Mouse (Mus musculus) midbrain, embryonic 12.5 days (tissue): ENCODE data around the gene Tex101. TPM values are rescaled to one million over a fixed set of nuclear protein-coding genes. Genes with fewer than 3 reads are reported as not detected.
"Not testable (repeated sequence)": the region's sequence is repeated elsewhere in the genome, so short reads cannot be mapped to it uniquely, and the experiment has no call there.

ENCODE experiments used
- ATAC-seq: fragments of 200-750 bp; cut with Nextera tagmentation; 2 replicates; pipeline ENCODE4 v1.8.0; 2017; ENCODE audit warnings: low read depth, moderate TSS enrichment, moderate library complexity; ENCODE audit not compliant: low FRiP score
- H3K27ac ChIP-seq: fragments of 300-500 bp; sonication (generic); replicated peaks from 2 replicates; pipeline ENCODE4 v1.5.1; 2016; ENCODE audit warnings: mild to moderate bottlenecking
- H3K27me3 ChIP-seq: fragments of 300-500 bp; sonication (generic); 2 replicates; pipeline ENCODE4 v1.6.1; 2016; ENCODE audit warnings: mild to moderate bottlenecking
- H3K36me3 ChIP-seq: fragments of 300-500 bp; sonication (generic); 2 replicates; pipeline ENCODE4 v1.6.1; 2016
- H3K4me1 ChIP-seq: fragments of 300-500 bp; sonication (generic); 2 replicates; pipeline ENCODE4 v1.6.1; 2016
- H3K4me2 ChIP-seq: fragments of 300-500 bp; sonication (generic); replicated peaks from 2 replicates; pipeline ENCODE4 v1.6.1; 2016; ENCODE audit warnings: mild to moderate bottlenecking, moderate library complexity
- H3K4me3 ChIP-seq: fragments of 300-500 bp; sonication (generic); 2 replicates; pipeline ENCODE4 v1.5.1; 2016; ENCODE audit warnings: mild to moderate bottlenecking
- H3K9ac ChIP-seq: fragments of 300-500 bp; sonication (generic); replicated peaks from 2 replicates; pipeline ENCODE4 v1.6.1; 2016; ENCODE audit warnings: mild to moderate bottlenecking, moderate library complexity
- H3K9me3 ChIP-seq: fragments of 300-500 bp; sonication (generic); 2 replicates; pipeline ENCODE4 v1.6.1; 2016; ENCODE audit warnings: mild to moderate bottlenecking
- WGBS: fragments of 180-500 bp; shearing (Covaris S2); methylation state at CpG from one replicate; pipeline ENCODE4 v1.1.7; 2016; 5-methylcytosine and 5-hydroxymethylcytosine counted together
- polyA plus RNA-seq: library from polyadenylated mRNA; unstranded; fragments of >200 nt; fragmentation: Nextera tagmentation; extraction: Ambion mirVana; gene quantifications from 2 replicates; pipeline ENCODE4 v1.2.1, GENCODE M21; 2016

Tex101 gene
- not detected in 2 replicates for polyA plus RNA-seq

GRCm38 (mm10) chr7:24676575-24676974, at the start of gene Tex101:
Tex101 (minus strand) TSS chr7:24676675.
- Histone ChIP-seq H3K27me3 (no peaks in the 10 kb centered on the region), H3K4me3 (no peak within 1 kb of the TSS), H3K9ac (no peak within 1 kb of the TSS), H3K4me2 (no peak within 1 kb of the TSS), H3K27ac (no peak within 1 kb of the TSS), H3K4me1 (no peaks in the 10 kb centered on the region), H3K36me3 (no peaks in the 10 kb centered on the region), H3K9me3 (no peaks in the 10 kb centered on the region)
- ATAC-seq, result no peak
- 90% methylated on average over 9 of the region's 9 CpGs for WGBS

- Histone ChIP-seq H3K9me3 (no peaks in the 10 kb centered on the region), H3K36me3 (no peaks in the 10 kb centered on the region), H3K4me3 (no peak overlapping the region), H3K4me2 (no peak overlapping the region), H3K27me3 (no peaks in the 10 kb centered on the region), H3K9ac (no peak overlapping the region), H3K27ac (no peak overlapping the region), H3K4me1 (no peaks in the 10 kb centered on the region)
- no peak for ATAC-seq
- 81% methylated on average over 6 of the region's 6 CpGs for WGBS
Measured at GRCm38 (mm10) chr7:24715039-24715438, 38.6 kb upstream of the Tex101 start.

- H3K4me2 ChIP-seq, result no peak within 1 kb of the TSS
- no peak within 1 kb of the TSS for H3K4me3 ChIP-seq
- no peak within 1 kb of the TSS for H3K9ac ChIP-seq
- no peak within 1 kb of the TSS for H3K27ac ChIP-seq
- ATAC-seq, result no peak
- no peaks in the 10 kb centered on the region for H3K27me3 ChIP-seq
- no peaks in the 10 kb centered on the region for H3K4me1 ChIP-seq
- no peaks in the 10 kb centered on the region for H3K9me3 ChIP-seq
- H3K36me3 ChIP-seq, result no peaks in the 10 kb centered on the region
- WGBS, result 93% methylated on average over 14 of the region's 14 CpGs
Measured at GRCm38 (mm10) chr7:24708832-24709292, 32.4 kb upstream of the Tex101 start, which contains the start of gene BC049730. BC049730 (plus strand) TSS chr7:24709242.

GRCm38 (mm10) chr7:24702841-24703240, 26.4 kb upstream of the Tex101 start:
- not testable (repeated sequence) for ATAC-seq, H3K36me3 ChIP-seq, H3K9me3 ChIP-seq, H3K9ac ChIP-seq, H3K4me3 ChIP-seq, H3K4me1 ChIP-seq, H3K4me2 ChIP-seq, H3K27ac ChIP-seq, H3K27me3 ChIP-seq
- WGBS, result 88% methylated on average over 9 of the region's 9 CpGs

- not testable (repeated sequence) for ATAC-seq, H3K4me3 ChIP-seq, H3K4me1 ChIP-seq, H3K27ac ChIP-seq, H3K9ac ChIP-seq, H3K27me3 ChIP-seq, H3K4me2 ChIP-seq, H3K9me3 ChIP-seq, H3K36me3 ChIP-seq
- 90% methylated on average over 4 of the region's 4 CpGs for WGBS
Measured at GRCm38 (mm10) chr7:24697891-24698290, 21.4 kb upstream of the Tex101 start.

GRCm38 (mm10) chr7:24692693-24693092, 16.2 kb upstream of the Tex101 start:
- not testable (repeated sequence) for H3K4me1 ChIP-seq, ATAC-seq, H3K9me3 ChIP-seq, H3K4me3 ChIP-seq, H3K27me3 ChIP-seq, H3K9ac ChIP-seq, H3K27ac ChIP-seq, H3K4me2 ChIP-seq, H3K36me3 ChIP-seq
- 81% methylated on average over 3 of the region's 3 CpGs for WGBS

- not testable (repeated sequence) for H3K9ac ChIP-seq, H3K4me2 ChIP-seq, H3K36me3 ChIP-seq, H3K27me3 ChIP-seq, H3K4me3 ChIP-seq, H3K4me1 ChIP-seq, H3K9me3 ChIP-seq, ATAC-seq, H3K27ac ChIP-seq
- WGBS, result 93% methylated on average over 10 of the region's 10 CpGs
Measured at GRCm38 (mm10) chr7:24687519-24687918, 11.0 kb upstream of the Tex101 start.

- not testable (repeated sequence) for H3K36me3 ChIP-seq, H3K4me2 ChIP-seq, H3K9me3 ChIP-seq, H3K27me3 ChIP-seq, H3K4me1 ChIP-seq, H3K4me3 ChIP-seq, H3K9ac ChIP-seq, H3K27ac ChIP-seq, ATAC-seq
- WGBS, result 87% methylated on average over 7 of the region's 7 CpGs
Measured at GRCm38 (mm10) chr7:24684121-24684520, 7.6 kb upstream of the Tex101 start.

- no peaks in the 10 kb centered on the region for H3K4me1 ChIP-seq
- no peak overlapping the region for H3K9ac ChIP-seq
- H3K4me3 ChIP-seq, result no peak overlapping the region
- H3K27ac ChIP-seq, result no peak overlapping the region
- no peaks in the 10 kb centered on the region for H3K36me3 ChIP-seq
- no peaks in the 10 kb centered on the region for H3K9me3 ChIP-seq
- no peaks in the 10 kb centered on the region for H3K27me3 ChIP-seq
- H3K4me2 ChIP-seq, result no peak overlapping the region
- 90% methylated on average over 23 of the region's 23 CpGs for WGBS
- no peak for ATAC-seq
Measured at GRCm38 (mm10) chr7:24671944-24672439, 4.5 kb downstream of the Tex101 start.

- whole genome bisulfite sequencing, result 82% methylated on average over 9 of the region's 9 CpGs
- no peak overlapping the region for H3K4me2 ChIP-seq
- no peaks in the 10 kb centered on the region for H3K9me3 ChIP-seq
- H3K4me3 ChIP-seq, result no peak overlapping the region
- no peak for ATAC-seq
- H3K27me3 ChIP-seq, result 0 out of 2 replicates have a peak, but pooled peaks cover 4% of the 10 kb centered on the region
- H3K27ac ChIP-seq, result no peak overlapping the region
- H3K4me1 ChIP-seq, result no peaks in the 10 kb centered on the region
- no peak overlapping the region for H3K9ac ChIP-seq
- H3K36me3 ChIP-seq, result no peaks in the 10 kb centered on the region
Measured at GRCm38 (mm10) chr7:24664959-24665358, 11.5 kb downstream of the Tex101 start.

GRCm38 (mm10) chr7:24664301-24664700, 12.2 kb downstream of the Tex101 start:
- Histone ChIP-seq H3K4me3 (no peak overlapping the region), H3K9ac (no peak overlapping the region), H3K27ac (no peak overlapping the region), H3K36me3 (no peaks in the 10 kb centered on the region), H3K4me1 (no peaks in the 10 kb centered on the region), H3K4me2 (no peak overlapping the region), H3K27me3 (0 out of 2 replicates have a peak, but pooled peaks cover 4% of the 10 kb centered on the region), H3K9me3 (no peaks in the 10 kb centered on the region)
- 45% methylated on average over 8 of the region's 8 CpGs for WGBS
- ATAC-seq, result no peak

GRCm38 (mm10) chr7:24662575-24662974, 13.9 kb downstream of the Tex101 start:
- Histone ChIP-seq H3K27me3 (0 out of 2 replicates have a peak, but pooled peaks cover 4% of the 10 kb centered on the region), H3K27ac (no peak overlapping the region), H3K36me3 (no peaks in the 10 kb centered on the region), H3K9ac (no peak overlapping the region), H3K4me3 (no peak overlapping the region), H3K4me2 (no peak overlapping the region), H3K4me1 (no peaks in the 10 kb centered on the region), H3K9me3 (no peaks in the 10 kb centered on the region)
- 19% methylated on average over 8 of the region's 8 CpGs for WGBS
- ATAC-seq, result peak; percentile 75
